Mouse (Mus musculus) limb, embryonic 13.5 days (tissue): ENCODE results near the gene Pth1r. TPM values are rescaled to one million over a fixed set of nuclear protein-coding genes. Genes with fewer than 3 reads are reported as not detected.

Experiments
- ATAC-seq: fragments of 200-750 bp; cut with Nextera tagmentation; 2 replicates; pipeline ENCODE4 v1.8.0; 2017; ENCODE audit warnings: low read depth, moderate number of reproducible peaks, moderate TSS enrichment; ENCODE audit not compliant: low FRiP score
- H3K27ac ChIP-seq: fragments of 300-500 bp; sonication (generic); 2 replicates; pipeline ENCODE4 v1.5.1; 2015; ENCODE audit warnings: inconsistent platforms, mild to moderate bottlenecking, moderate library complexity
- H3K27me3 ChIP-seq: fragments of 300-500 bp; sonication (generic); 2 replicates; pipeline ENCODE4 v1.6.1; 2015; ENCODE audit warnings: mild to moderate bottlenecking, inconsistent platforms
- H3K36me3 ChIP-seq: fragments of 300-500 bp; sonication (generic); 2 replicates; pipeline ENCODE4 v1.6.1; 2015; ENCODE audit warnings: inconsistent platforms, mild to moderate bottlenecking, moderate library complexity
- H3K4me1 ChIP-seq: fragments of 300-500 bp; sonication (generic); 2 replicates; pipeline ENCODE4 v1.6.1; 2015; ENCODE audit warnings: inconsistent platforms
- H3K4me2 ChIP-seq: fragments of 300-500 bp; sonication (generic); replicated peaks from 2 replicates; pipeline ENCODE4 v1.6.1; 2015; ENCODE audit warnings: inconsistent platforms, mild to moderate bottlenecking, moderate library complexity
- H3K4me3 ChIP-seq: fragments of 300-500 bp; sonication (generic); 2 replicates; pipeline ENCODE4 v1.5.1; 2015; ENCODE audit warnings: moderate library complexity, mild to moderate bottlenecking, inconsistent platforms
- H3K9ac ChIP-seq: fragments of 300-500 bp; sonication (generic); 2 replicates; pipeline ENCODE4 v1.6.1; 2015; ENCODE audit warnings: mild to moderate bottlenecking, inconsistent platforms
- H3K9me3 ChIP-seq: fragments of 300-500 bp; sonication (generic); 2 replicates; pipeline ENCODE4 v1.6.1; 2016; ENCODE audit warnings: inconsistent platforms
- WGBS: fragments of 180-500 bp; shearing (Covaris S2); methylation state at CpG from one replicate; pipeline ENCODE4 v1.1.7; 2015; 5-methylcytosine and 5-hydroxymethylcytosine counted together
- polyA plus RNA-seq: library from polyadenylated mRNA; unstranded; fragments of >200 nt; fragmentation: Nextera tagmentation; extraction: Ambion mirVana; gene quantifications from 2 replicates; pipeline ENCODE4 v1.2.1, GENCODE M21; 2015

The Pth1r gene
- polyA plus RNA-seq, 1 experiment from 2014 or later, result 97.7 TPM

DNA sequence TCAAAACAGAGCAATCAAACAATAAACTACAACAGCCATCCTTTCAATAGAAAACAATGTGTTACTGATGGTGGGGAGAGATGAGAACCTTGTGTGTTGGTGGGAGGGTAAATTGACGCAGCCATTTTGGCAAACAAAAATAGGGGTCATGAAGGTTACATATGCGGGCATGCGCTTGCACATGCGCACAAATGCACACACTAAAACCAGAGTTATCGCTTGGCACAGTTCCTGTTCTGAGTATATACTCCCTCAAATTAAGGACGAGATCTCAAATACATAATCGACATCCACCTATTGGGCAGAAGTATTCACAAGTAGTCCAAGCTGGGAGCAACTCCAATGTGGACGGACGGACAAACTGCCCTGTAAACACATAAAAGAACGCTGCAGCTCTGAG is 25.4 kb upstream of the Pth1r start:
- ATAC-seq, result no peak
- 90% methylated on average over 10 of the region's 10 CpGs for WGBS
- Histone ChIP-seq H3K4me1 (peaks cover 7% of the 10 kb centered on the region), H3K36me3 (no peaks in the 10 kb centered on the region), H3K27ac (no peak overlapping the region), H3K9me3 (no peaks in the 10 kb centered on the region), H3K4me3 (no peak overlapping the region), H3K9ac (no peak overlapping the region), H3K4me2 (no peak overlapping the region), H3K27me3 (no peaks in the 10 kb centered on the region)

DNA sequence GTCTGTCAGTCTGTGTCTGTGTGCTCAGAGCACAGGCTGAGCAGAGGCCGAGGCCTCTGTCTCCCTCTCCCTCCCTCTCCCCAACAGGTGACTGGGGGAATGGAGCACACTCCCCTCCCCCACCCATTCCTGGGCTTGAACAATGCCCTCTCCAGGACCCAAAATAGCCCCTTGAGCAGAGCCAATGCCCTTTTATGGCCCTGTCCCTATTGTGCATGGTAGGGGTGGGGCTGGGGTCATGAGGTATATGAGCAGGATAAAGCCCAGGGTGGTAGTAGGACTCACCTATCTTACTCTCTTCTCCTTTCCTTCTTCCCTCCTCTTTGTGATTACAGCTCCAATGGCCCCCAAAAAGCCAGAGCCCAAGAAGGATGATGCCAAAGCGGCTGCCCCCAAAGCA is 16.5 kb upstream of the Pth1r start:
- Histone ChIP-seq H3K27me3 (0 out of 2 replicates have a peak, but pooled peaks cover 3% of the 10 kb centered on the region), H3K4me2 (no peak overlapping the region), H3K4me3 (no peak overlapping the region), H3K4me1 (peaks cover 40% of the 10 kb centered on the region), H3K36me3 (no peaks in the 10 kb centered on the region), H3K9me3 (no peaks in the 10 kb centered on the region), H3K27ac (no peak overlapping the region), H3K9ac (no peak overlapping the region)
- 60% methylated on average over 2 of the region's 2 CpGs for WGBS
- ATAC-seq, result no peak

DNA sequence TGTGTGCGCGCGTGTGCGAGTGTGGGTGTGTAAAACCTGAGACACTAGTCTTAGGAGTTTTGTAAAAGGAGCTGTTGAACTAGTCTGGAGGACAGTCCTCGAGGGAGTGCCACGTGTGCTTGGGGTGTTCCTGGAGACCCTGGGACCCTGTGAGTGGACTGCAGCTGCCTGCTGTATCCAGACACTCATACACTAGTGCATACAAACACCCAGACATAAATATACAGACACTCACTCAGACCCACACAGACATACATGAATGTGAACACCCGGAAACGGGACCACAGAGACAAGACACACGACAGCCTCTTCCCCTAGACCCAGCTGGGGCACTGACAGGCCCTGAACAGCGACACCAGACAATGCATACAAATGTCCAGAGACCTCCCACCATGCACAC is 15.8 kb upstream of the Pth1r start:
- WGBS, result 81% methylated on average over 10 of the region's 10 CpGs
- Histone ChIP-seq H3K27ac (no peak overlapping the region), H3K9me3 (no peaks in the 10 kb centered on the region), H3K27me3 (0 out of 2 replicates have a peak, but pooled peaks cover 3% of the 10 kb centered on the region), H3K4me2 (no peak overlapping the region), H3K36me3 (no peaks in the 10 kb centered on the region), H3K4me1 (peaks cover 45% of the 10 kb centered on the region), H3K9ac (no peak overlapping the region), H3K4me3 (no peak overlapping the region)
- ATAC-seq, result no peak

DNA sequence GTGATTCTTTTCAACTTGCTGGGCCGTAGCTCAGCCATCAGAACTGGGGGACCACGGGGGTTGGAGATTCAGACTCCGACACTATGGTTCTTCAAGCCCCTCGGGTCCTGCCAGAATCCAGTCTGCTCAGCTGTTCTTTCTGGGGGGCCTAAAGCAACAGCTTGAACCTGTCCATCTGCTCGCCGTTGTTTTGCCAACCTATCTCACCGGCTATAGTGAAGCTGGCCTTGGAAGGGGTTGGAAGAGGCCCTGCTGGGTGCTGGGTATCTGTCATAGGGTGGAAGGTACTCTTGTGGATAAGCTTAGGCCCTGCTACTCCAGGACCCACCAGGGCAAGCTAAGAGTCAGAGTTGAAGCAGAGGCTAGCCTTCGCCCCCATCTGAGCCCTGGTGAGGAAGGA is 13.9 kb upstream of the Pth1r start:
- Histone ChIP-seq H3K27me3 (0 out of 2 replicates have a peak, but pooled peaks cover 3% of the 10 kb centered on the region), H3K36me3 (no peaks in the 10 kb centered on the region), H3K4me1 (peaks cover 44% of the 10 kb centered on the region), H3K9me3 (no peaks in the 10 kb centered on the region), H3K4me3 (no peak overlapping the region), H3K27ac (peak overlapping the region; percentile 58; the same call in 1 of the 2 replicates), H3K9ac (no peak overlapping the region), H3K4me2 (no peak overlapping the region)
- WGBS, result 83% methylated on average over 8 of the region's 8 CpGs
- no peak for ATAC-seq

DNA sequence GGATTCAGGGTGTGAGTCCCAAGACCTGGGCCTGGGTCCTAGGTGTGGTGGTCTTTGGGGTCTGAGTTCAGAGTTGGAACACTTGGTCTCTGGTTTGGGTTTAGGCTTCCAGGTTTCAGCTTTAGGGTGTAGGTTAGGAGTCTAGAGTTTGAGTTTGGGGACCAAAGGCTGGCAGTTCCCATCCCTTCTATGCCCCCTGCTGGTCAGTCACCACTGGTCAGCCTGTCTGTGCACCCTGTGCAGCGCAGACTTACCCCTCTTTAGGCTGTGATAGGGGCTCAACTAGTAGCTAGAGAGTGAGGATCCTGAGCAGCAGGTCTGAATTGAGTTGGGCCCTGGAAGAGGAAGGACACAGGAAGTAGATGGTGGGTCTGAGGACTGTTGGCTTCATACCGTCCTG is 12.3 kb upstream of the Pth1r start:
- no peak overlapping the region for H3K4me2 ChIP-seq
- no peaks in the 10 kb centered on the region for H3K27me3 ChIP-seq
- no peak overlapping the region for H3K4me3 ChIP-seq
- peaks cover 38% of the 10 kb centered on the region for H3K4me1 ChIP-seq
- no peak overlapping the region for H3K9ac ChIP-seq
- WGBS, result 37% methylated on average over 2 of the region's 2 CpGs
- no peak overlapping the region for H3K27ac ChIP-seq
- no peaks in the 10 kb centered on the region for H3K36me3 ChIP-seq
- ATAC-seq, result peak; percentile 45; the same call in 1 of the 2 replicates
- no peaks in the 10 kb centered on the region for H3K9me3 ChIP-seq

DNA sequence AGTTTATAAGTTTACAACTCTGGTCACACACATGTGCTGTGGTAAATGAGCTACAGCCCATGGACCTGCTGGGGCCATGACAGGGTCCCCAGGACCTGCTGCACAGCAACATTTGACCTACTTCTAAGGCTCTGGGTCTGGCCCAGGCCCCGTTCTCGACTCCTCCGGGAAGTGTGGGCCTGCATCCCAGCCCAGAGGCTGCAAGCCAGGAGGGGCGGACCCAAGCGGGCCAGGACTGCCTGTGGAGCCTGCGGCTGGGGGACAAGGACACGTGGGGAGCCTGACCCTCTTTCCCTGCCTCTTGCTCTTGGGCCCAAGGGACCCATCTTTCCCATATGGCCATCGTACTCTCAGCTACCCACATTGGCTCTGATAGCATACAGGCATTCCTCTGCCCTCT is 11.7 kb upstream of the Pth1r start:
- H3K4me1 ChIP-seq, result peaks cover 41% of the 10 kb centered on the region
- WGBS, result 61% methylated on average over 8 of the region's 8 CpGs
- no peak overlapping the region for H3K9ac ChIP-seq

DNA sequence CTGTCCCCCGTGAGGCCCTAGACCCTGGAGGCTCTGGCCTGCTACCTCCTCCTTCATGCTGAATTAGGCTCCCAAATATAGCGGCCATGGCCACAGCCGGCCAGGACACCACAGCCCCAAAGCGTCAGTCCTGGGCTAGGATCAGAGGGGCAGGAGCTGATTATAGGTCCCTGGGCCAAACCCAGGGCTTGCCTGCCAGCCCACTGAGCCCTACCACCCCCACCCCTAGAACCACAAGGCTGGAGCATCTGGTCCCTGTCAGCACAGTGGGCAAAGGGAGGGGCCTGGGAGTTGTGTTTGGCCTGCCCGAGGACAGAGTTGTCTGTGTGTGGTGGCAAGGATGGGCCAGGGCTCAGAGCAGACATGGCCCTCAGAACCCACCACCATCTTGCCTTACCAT is 10.9 kb upstream of the Pth1r start:
- Histone ChIP-seq H3K9me3 (no peaks in the 10 kb centered on the region), H3K27ac (no peak overlapping the region), H3K4me3 (no peak overlapping the region), H3K9ac (no peak overlapping the region), H3K4me2 (no peak overlapping the region), H3K4me1 (peaks cover 40% of the 10 kb centered on the region), H3K27me3 (no peaks in the 10 kb centered on the region), H3K36me3 (no peaks in the 10 kb centered on the region)
- 79% methylated on average over 5 of the region's 5 CpGs for WGBS
- ATAC-seq, result no peak

More for the DNA sequence above, 11.7 kb upstream of the Pth1r start:
- Histone ChIP-seq H3K9me3 (no peaks in the 10 kb centered on the region), H3K4me3 (no peak overlapping the region), H3K27ac (no peak overlapping the region), H3K36me3 (no peaks in the 10 kb centered on the region), H3K27me3 (no peaks in the 10 kb centered on the region), H3K4me2 (no peak overlapping the region)
- no peak for ATAC-seq

DNA sequence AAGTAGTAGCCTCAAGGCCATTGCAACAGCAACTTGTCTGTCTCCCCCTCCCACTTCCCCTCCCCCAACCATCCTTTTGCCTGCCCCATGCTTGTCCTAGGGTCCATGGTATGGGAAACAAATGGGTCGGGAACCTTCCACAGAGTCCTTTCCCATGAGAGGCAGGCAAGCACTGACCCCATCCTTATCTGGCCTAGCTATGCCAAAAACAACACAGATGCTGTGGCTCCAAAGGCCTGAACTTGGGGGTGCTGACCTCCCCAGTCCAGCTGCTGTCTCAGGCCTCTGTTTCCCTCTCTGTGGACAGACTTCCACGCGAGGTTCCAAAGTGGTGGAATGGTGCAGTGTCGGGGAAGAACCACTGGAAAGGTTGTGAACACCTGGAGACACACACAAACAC is 6.8 kb upstream of the Pth1r start:
- no peak overlapping the region for H3K9ac ChIP-seq
- 86% methylated on average over 4 of the region's 4 CpGs for WGBS
- H3K27ac ChIP-seq, result no peak overlapping the region
- H3K4me1 ChIP-seq, result peaks cover 51% of the 10 kb centered on the region
- H3K36me3 ChIP-seq, result no peaks in the 10 kb centered on the region
- H3K4me2 ChIP-seq, result no peak overlapping the region
- H3K4me3 ChIP-seq, result no peak overlapping the region
- no peaks in the 10 kb centered on the region for H3K9me3 ChIP-seq
- no peak for ATAC-seq
- H3K27me3 ChIP-seq, result 0 out of 2 replicates have a peak, but pooled peaks cover 7% of the 10 kb centered on the region

DNA sequence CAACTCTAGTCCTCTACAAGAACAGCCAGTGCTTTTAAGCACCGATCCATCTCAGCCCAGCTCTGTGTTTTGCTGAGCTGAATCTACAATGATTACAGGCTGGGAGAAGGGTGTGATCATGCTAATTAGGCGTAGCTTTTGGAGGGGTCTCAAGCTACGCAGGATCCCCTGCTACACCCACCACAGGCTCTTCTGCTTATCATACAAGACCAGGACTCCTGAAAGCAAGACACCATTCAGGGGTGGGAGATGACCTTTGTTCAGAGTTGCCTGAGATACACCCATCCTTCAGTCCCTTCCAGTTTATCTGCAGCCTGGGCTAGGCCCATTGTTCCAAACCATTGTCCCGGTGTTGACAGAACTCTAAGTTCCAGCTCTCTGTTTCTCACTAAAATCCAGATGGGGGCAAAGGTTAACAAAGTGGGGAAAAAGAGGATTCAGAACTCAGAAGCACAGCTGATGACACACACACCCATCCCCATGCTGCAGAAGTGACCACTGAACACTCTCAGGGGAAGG is 6.0 kb upstream of the Pth1r start:
- H3K4me1 ChIP-seq, result peaks cover 51% of the 10 kb centered on the region
- H3K36me3 ChIP-seq, result no peaks in the 10 kb centered on the region
- 84% methylated on average over 4 of the region's 4 CpGs for WGBS
- no peak overlapping the region for H3K4me2 ChIP-seq
- no peak overlapping the region for H3K4me3 ChIP-seq
- no peak overlapping the region for H3K9ac ChIP-seq
- H3K27me3 ChIP-seq, result peaks cover 7% of the 10 kb centered on the region; the same call in 1 of the 2 replicates
- H3K9me3 ChIP-seq, result no peaks in the 10 kb centered on the region
- no peak for ATAC-seq
- H3K27ac ChIP-seq, result no peak overlapping the region

DNA sequence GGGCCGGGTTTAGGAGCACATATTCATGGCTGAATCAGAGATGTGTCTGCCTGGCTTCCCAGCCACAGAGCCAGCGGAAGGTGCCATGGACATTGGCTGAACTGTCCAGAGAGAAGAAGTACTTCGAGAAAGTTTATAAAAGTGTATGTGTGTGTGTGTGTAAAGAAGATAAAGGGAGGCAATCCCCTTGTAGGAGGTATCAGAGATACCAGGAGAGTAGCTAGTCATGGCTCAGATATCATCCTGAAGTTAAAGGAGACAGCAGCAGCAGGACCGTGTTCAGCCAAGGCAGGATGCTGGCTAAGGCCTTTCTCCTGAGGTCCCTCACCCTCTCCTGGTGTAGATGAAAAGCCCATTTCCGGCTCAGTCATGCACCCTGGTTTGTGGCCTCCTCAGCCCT is 4.5 kb upstream of the Pth1r start:
- 74% methylated on average over 5 of the region's 5 CpGs for WGBS
- Histone ChIP-seq H3K4me1 (peaks cover 63% of the 10 kb centered on the region), H3K4me2 (peak overlapping the region; percentile 52), H3K36me3 (no peaks in the 10 kb centered on the region), H3K9me3 (no peaks in the 10 kb centered on the region), H3K27me3 (peaks cover 7% of the 10 kb centered on the region; the same call in 1 of the 2 replicates), H3K4me3 (no peak overlapping the region), H3K27ac (peak overlapping the region; percentile 72), H3K9ac (no peak overlapping the region)
- ATAC-seq, result no peak

DNA sequence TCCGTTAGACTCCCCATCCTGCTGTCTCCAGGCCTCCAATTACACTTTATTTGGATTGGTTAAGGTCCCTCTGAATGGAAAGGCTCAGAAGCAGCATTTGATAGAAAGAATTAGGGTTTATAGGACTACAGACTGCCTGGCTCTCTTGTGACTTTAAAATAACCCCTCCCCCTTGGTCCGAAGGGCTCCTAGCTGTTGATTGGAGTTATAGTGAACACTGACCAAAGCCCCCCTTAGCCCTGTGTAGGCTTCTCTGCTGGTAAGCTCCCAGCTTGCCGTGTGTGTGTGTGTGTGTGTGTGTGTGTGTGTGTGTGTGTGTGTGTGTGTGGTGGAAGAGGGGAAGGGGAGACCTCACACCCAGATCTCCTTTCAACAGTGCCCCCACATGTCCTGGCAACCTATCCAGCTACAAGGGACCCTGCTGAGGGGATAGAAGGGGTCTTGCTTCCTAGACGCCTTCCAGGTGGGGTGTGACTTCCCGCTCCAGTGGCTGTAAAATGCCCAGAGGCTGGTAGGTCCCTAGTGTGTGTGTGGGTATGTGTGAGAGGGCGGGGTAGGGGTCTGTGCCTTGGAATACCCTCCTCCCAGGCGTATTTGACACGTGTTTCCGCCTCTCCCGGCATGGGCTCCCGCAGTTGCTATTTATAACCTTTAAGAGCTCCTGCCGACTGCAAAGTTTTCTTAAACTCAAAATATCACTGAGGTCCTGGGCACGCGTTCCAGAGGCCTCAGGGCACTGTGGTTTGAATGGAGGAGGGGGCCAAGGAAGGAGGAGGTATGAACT is 3.7 kb upstream of the Pth1r start:
- Histone ChIP-seq H3K9me3 (no peaks in the 10 kb centered on the region), H3K4me2 (peak overlapping the region; percentile 52), H3K4me3 (0 out of 2 replicates have a peak overlapping the region, but pooled peaks have one; percentile 8), H3K4me1 (peaks cover 72% of the 10 kb centered on the region), H3K27me3 (peaks cover 10% of the 10 kb centered on the region), H3K9ac (no peak overlapping the region), H3K27ac (peak overlapping the region; percentile 72), H3K36me3 (no peaks in the 10 kb centered on the region)
- ATAC-seq, result peak; percentile 82
- 8% methylated on average over 14 of the region's 14 CpGs for WGBS

DNA sequence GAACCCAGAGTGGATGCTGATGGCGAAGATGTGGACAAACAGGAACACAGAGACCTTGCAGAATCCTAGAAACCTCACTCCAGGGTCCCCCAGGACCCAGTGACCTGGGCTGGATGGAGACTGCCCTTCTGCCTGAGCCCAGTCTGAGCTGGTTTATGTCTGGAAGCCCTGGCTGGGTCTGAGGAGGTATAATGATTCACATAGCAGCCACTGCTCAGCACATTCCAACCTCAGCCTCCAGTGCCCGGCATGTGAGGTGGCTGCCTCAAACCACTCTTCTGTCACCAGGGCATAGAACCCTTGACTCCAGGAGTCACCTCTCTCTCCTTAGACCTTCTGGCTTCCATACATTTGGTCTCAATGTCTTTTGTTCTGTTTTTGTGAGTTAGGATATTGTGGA is 1.5 kb upstream of the Pth1r start:
- WGBS, result 56% methylated on average over 2 of the region's 2 CpGs
- Histone ChIP-seq H3K4me1 (peaks cover 80% of the 10 kb centered on the region), H3K36me3 (no peaks in the 10 kb centered on the region), H3K4me2 (no peak overlapping the region), H3K27ac (0 out of 2 replicates have a peak overlapping the region, but pooled peaks have one; percentile 48), H3K9ac (no peak overlapping the region), H3K4me3 (no peak overlapping the region), H3K27me3 (peaks cover 27% of the 10 kb centered on the region), H3K9me3 (no peaks in the 10 kb centered on the region)
- no peak for ATAC-seq
